Mouse (Mus musculus) megakaryocyte, embryonic 14.5 days (primary cell): ENCODE measurements around the gene Adgra3.

Experiments
- FLI1 ChIP-seq: IDR thresholded peaks from 2 replicates; pipeline ENCODE4 v1.6.1; 2012; ENCODE audit warnings: low read length, inconsistent platforms, mixed read lengths
- GATA1 ChIP-seq: IDR thresholded peaks from 3 replicates; pipeline ENCODE4 v1.6.1; 2012; ENCODE audit warnings: mixed read lengths, low read length, inconsistent platforms, borderline replicate concordance

GRCm38 (mm10) chr5:50026148-50026547, 32.7 kb downstream of the Adgra3 start:
- TF ChIP-seq GATA1 (no peak), FLI1 (no peak)
